Mouse (Mus musculus): ENCODE data around the gene Psmb10. TPM values are rescaled to one million over a fixed set of nuclear protein-coding genes. Genes with fewer than 3 reads are reported as not detected.

Gene Psmb10
- polyA plus RNA-seq, 1 experiment = 11.3 TPM

- H3K27ac ChIP-seq (ENCODE audit: control insufficient read depth, insufficient read depth, low read depth, low read length) = no peak overlapping the region
- 0 out of 2 replicates have a peak, but pooled peaks have one; percentile 13 for TF ChIP-seq CTCF (IDR thresholded peaks at IDR 0.05; ENCODE audit: control insufficient read depth, insufficient read depth, insufficient replicate concordance, low read depth, low read length)
- TF ChIP-seq POLR2A (IDR thresholded peaks at IDR 0.05; ENCODE audit: control insufficient read depth, low read depth, low read length) = no peak
- H3K36me3 ChIP-seq (ENCODE audit: control insufficient read depth, insufficient read depth, low read length) = peaks cover 4% of the 10 kb centered on the region
- H3K4me1 ChIP-seq (ENCODE audit: control insufficient read depth, insufficient read depth, low read length) = peaks cover 2% of the 10 kb centered on the region; the same call in 1 of the 2 replicates
- no peak overlapping the region for H3K4me3 ChIP-seq (ENCODE audit: control insufficient read depth, low read depth, low read length)
- no peaks in the 10 kb centered on the region for H3K27me3 ChIP-seq (ENCODE audit: control insufficient read depth, insufficient read depth, low read length)
Measured at GRCm38 (mm10) chr8:105892432-105892831, 45.8 kb downstream of the Psmb10 start.

GRCm38 (mm10) chr8:105890870-105891269 is 47.4 kb downstream of the Psmb10 start:
- Histone ChIP-seq H3K27me3 (ENCODE audit: control insufficient read depth, insufficient read depth, low read length) (no peaks in the 10 kb centered on the region), H3K4me3 (ENCODE audit: control insufficient read depth, low read depth, low read length) (no peak overlapping the region), H3K36me3 (ENCODE audit: control insufficient read depth, insufficient read depth, low read length) (peaks cover 4% of the 10 kb centered on the region)

GRCm38 (mm10) chr8:105889756-105890465 is 48.3 kb downstream of the Psmb10 start:
- Histone ChIP-seq H3K4me1 (ENCODE audit: control insufficient read depth, insufficient read depth, low read length) (peaks cover 2% of the 10 kb centered on the region; the same call in 1 of the 2 replicates), H3K27ac (ENCODE audit: control insufficient read depth, insufficient read depth, low read depth, low read length) (no peak overlapping the region), H3K4me3 (ENCODE audit: control insufficient read depth, low read depth, low read length) (no peak overlapping the region), H3K27me3 (ENCODE audit: control insufficient read depth, insufficient read depth, low read length) (no peaks in the 10 kb centered on the region), H3K36me3 (ENCODE audit: control insufficient read depth, insufficient read depth, low read length) (peaks cover 11% of the 10 kb centered on the region)
- no peak for TF ChIP-seq CTCF (IDR thresholded peaks at IDR 0.05; ENCODE audit: control insufficient read depth, insufficient read depth, insufficient replicate concordance, low read depth, low read length)
- TF ChIP-seq POLR2A (IDR thresholded peaks at IDR 0.05; ENCODE audit: control insufficient read depth, low read depth, low read length) = no peak

More at GRCm38 (mm10) chr8:105890870-105891269, 47.4 kb downstream of the Psmb10 start:
- no peak for TF ChIP-seq CTCF (IDR thresholded peaks at IDR 0.05; ENCODE audit: control insufficient read depth, insufficient read depth, insufficient replicate concordance, low read depth, low read length)
- no peak for TF ChIP-seq POLR2A (IDR thresholded peaks at IDR 0.05; ENCODE audit: control insufficient read depth, low read depth, low read length)
- Histone ChIP-seq H3K27ac (ENCODE audit: control insufficient read depth, insufficient read depth, low read depth, low read length) (no peak overlapping the region), H3K4me1 (ENCODE audit: control insufficient read depth, insufficient read depth, low read length) (peaks cover 2% of the 10 kb centered on the region; the same call in 1 of the 2 replicates)

Other genes starting within 250 kb of the Psmb10 start
- gene Acd, start 237.3 kb downstream of the Psmb10 start, polyA plus RNA-seq (2012; rRNA removed) = 40.2 and 40.4 TPM in 2 replicates
- 82.9 and 87.7 TPM in 2 replicates for gene Pard6a, start 237.3 kb downstream of the Psmb10 start, polyA plus RNA-seq (2012; rRNA removed)
- 55.8 and 60.1 TPM in 2 replicates for gene 4933405L10Rik, start 230.8 kb downstream of the Psmb10 start, polyA plus RNA-seq (2012; rRNA removed)
- 84.2 and 98.6 TPM in 2 replicates for gene Enkd1, start 230.2 kb downstream of the Psmb10 start, polyA plus RNA-seq (2012; rRNA removed)
- 2.5 and 3.3 TPM in 2 replicates for gene Gfod2, start 179.8 kb downstream of the Psmb10 start, polyA plus RNA-seq (2012; rRNA removed)
- gene Ranbp10, start 111.1 kb downstream of the Psmb10 start, polyA plus RNA-seq (2012; rRNA removed) = 48.4 and 50.2 TPM in 2 replicates
- gene Tsnaxip1, start 110.7 kb downstream of the Psmb10 start, polyA plus RNA-seq (2012; rRNA removed) = 130 and 137 TPM in 2 replicates
- gene Cenpt, start 85.2 kb downstream of the Psmb10 start, polyA plus RNA-seq (2012; rRNA removed) = 15.7 and 16.3 TPM in 2 replicates
- 13.1 and 14.0 TPM in 2 replicates for gene Thap11, start 83.3 kb downstream of the Psmb10 start, polyA plus RNA-seq (2012; rRNA removed)
- 29.9 and 32.1 TPM in 2 replicates for gene Nutf2, start 77.9 kb downstream of the Psmb10 start, polyA plus RNA-seq (2012; rRNA removed)
- 85.5 and 87.8 TPM in 2 replicates for gene Edc4, start 57.6 kb downstream of the Psmb10 start, polyA plus RNA-seq (2012; rRNA removed)
- gene Nrn1l, start 44.9 kb downstream of the Psmb10 start, polyA plus RNA-seq (2012; rRNA removed) = 3.8 and 5.0 TPM in 2 replicates
- 16.7 and 19.4 TPM in 2 replicates for gene Pskh1, start 38.0 kb downstream of the Psmb10 start, polyA plus RNA-seq (2012; rRNA removed)
- 0.91 and 0.96 TPM in 2 replicates for gene Ctrl, start 4.6 kb downstream of the Psmb10 start, polyA plus RNA-seq (2012; rRNA removed)
- 0.84 and 1.6 TPM in 2 replicates for gene Lcat, start 4.9 kb upstream of the Psmb10 start, polyA plus RNA-seq (2012; rRNA removed)
- 5.6 and 5.9 TPM in 2 replicates for gene Slc12a4, start 27.7 kb upstream of the Psmb10 start, polyA plus RNA-seq (2012; rRNA removed)
- gene Dpep3, start 41.0 kb upstream of the Psmb10 start, polyA plus RNA-seq (2012; rRNA removed) = 561 and 647 TPM in 2 replicates
- gene Dus2, start 52.9 kb upstream of the Psmb10 start, polyA plus RNA-seq (2012; rRNA removed) = 11.4 and 12.8 TPM in 2 replicates
- 3.0 and 4.1 TPM in 2 replicates for gene Dpep2nb, start 67.5 kb upstream of the Psmb10 start, polyA plus RNA-seq (2012; rRNA removed)
- 4.4 and 4.9 TPM in 2 replicates for gene Ddx28, start 73.4 kb upstream of the Psmb10 start, polyA plus RNA-seq (2012; rRNA removed)
- 9.0 and 11.9 TPM in 2 replicates for gene Nfatc3, start 120.4 kb upstream of the Psmb10 start, polyA plus RNA-seq (2012; rRNA removed)
- 0.84 and 1.8 TPM in 2 replicates for gene Esrp2, start 198.5 kb upstream of the Psmb10 start, polyA plus RNA-seq (2012; rRNA removed)
- 1.9 and 2.6 TPM in 2 replicates for gene Pla2g15, start 212.0 kb upstream of the Psmb10 start, polyA plus RNA-seq (2012; rRNA removed)
- 54.1 and 69.5 TPM in 2 replicates for gene Slc7a6, start 230.4 kb upstream of the Psmb10 start, polyA plus RNA-seq (2012; rRNA removed)

Measured in testis, adult 2 months (tissue).